Mouse (Mus musculus): ENCODE results near the gene Dbf4. TPM values are rescaled to one million over a fixed set of nuclear protein-coding genes. Genes with fewer than 3 reads are reported as not detected.

The Dbf4 gene
- total and polyA plus RNA-seq, 3 experiments = 50.0 to 119 (median 103) TPM

- in situ Hi-C loops (cut with MboI; ENCODE audit: low pct_ligation_motif_present, low pct_unique_long_range_greater_than_20kb, low sequenced_read_pairs) = no loop called here
- TF ChIP-seq NRF1 (IDR thresholded peaks at IDR 0.05; ENCODE audit: low read depth, low read length) (no peak), MAFK (IDR thresholded peaks at IDR 0.05; ENCODE audit: insufficient replicate concordance, low read length) (peak; percentile 50; the same call in 1 of the 2 replicates), MEF2A (IDR thresholded peaks at IDR 0.05; ENCODE audit: borderline replicate concordance, low read depth, low read length) (0 out of 2 replicates have a peak, but pooled peaks have one; percentile 23), IRF4 (IDR thresholded peaks at IDR 0.05; ENCODE audit: low read depth, low read length) (peak; percentile 55), MXI1 (IDR thresholded peaks at IDR 0.05; ENCODE audit: low read depth, low read length) (no peak)
- no peaks in the 10 kb centered on the region for H3K9me3 ChIP-seq (replicated peaks; ENCODE audit: low read length)
- H3K27me3 ChIP-seq (replicated peaks) = no peaks in the 10 kb centered on the region
- no peak for DNase-seq (ENCODE audit: extremely low read depth)
- dilution Hi-C loops (cut with MboI; ENCODE audit: extremely low pct_ligation_motif_present, extremely low pct_unique_long_range_greater_than_20kb, low sequenced_read_pairs) = no loop called here
- peaks cover 2 to 61% of the 10 kb centered on the region in 2 experiments; a peak in 3 of 4 replicates for H3K4me1 ChIP-seq (ENCODE audit: control insufficient read depth in 1 of 2, insufficient read depth in 2 of 2)
- H3K4me3 ChIP-seq (replicated peaks in 1 of 3; ENCODE audit: low read depth in 2 of 3, low read length in 2 of 3, poor library complexity in 1 of 3) = no peak overlapping the region
- no peak overlapping the region for H3K27ac ChIP-seq (ENCODE audit: insufficient read depth, low read depth)
- peaks cover 23 to 80% of the 10 kb centered on the region in 2 experiments for H3K36me3 ChIP-seq (replicated peaks in 1 of 2; ENCODE audit: control insufficient read depth in 1 of 2, insufficient read depth in 1 of 2, low read length in 1 of 2)
- no peak overlapping the region for H3K9ac ChIP-seq (ENCODE audit: insufficient read depth, low read depth)
- H3K79me2 ChIP-seq (replicated peaks; ENCODE audit: control insufficient read depth, extremely low read depth, insufficient read depth, poor library complexity, severe bottlenecking) = peaks cover 59% of the 10 kb centered on the region
- peak overlapping the region; percentile 44; the same call in 1 of the 2 replicates for H3K4me2 ChIP-seq (ENCODE audit: insufficient read depth, low read depth, poor library complexity, severe bottlenecking)
These were observed 5.7 kb downstream of the Dbf4 start for GRCm38 (mm10) chr5:8416683-8417413.

GRCm38 (mm10) chr5:8408746-8409145 lies 13.8 kb downstream of the Dbf4 start:
- Histone ChIP-seq H3K9me3 (replicated peaks; ENCODE audit: low read length) (no peaks in the 10 kb centered on the region), H3K9ac (ENCODE audit: insufficient read depth, low read depth) (no peak overlapping the region), H3K79me2 (replicated peaks; ENCODE audit: control insufficient read depth, extremely low read depth, insufficient read depth, poor library complexity, severe bottlenecking) (peaks cover 16% of the 10 kb centered on the region), H3K4me1 (ENCODE audit: control insufficient read depth in 1 of 2, insufficient read depth in 2 of 2) (peaks cover 0 to 2% of the 10 kb centered on the region in 2 experiments; a peak in 1 of 4 replicates), H3K27me3 (replicated peaks) (no peaks in the 10 kb centered on the region), H3K4me2 (ENCODE audit: insufficient read depth, low read depth, poor library complexity, severe bottlenecking) (no peak overlapping the region), H3K4me3 (replicated peaks in 1 of 3; ENCODE audit: low read depth in 2 of 3, low read length in 2 of 3, poor library complexity in 1 of 3) (no peak overlapping the region), H3K27ac (ENCODE audit: insufficient read depth, low read depth) (no peak overlapping the region), H3K36me3 (replicated peaks in 1 of 2; ENCODE audit: control insufficient read depth in 1 of 2, insufficient read depth in 1 of 2, low read length in 1 of 2) (peaks cover 33 to 84% of the 10 kb centered on the region in 2 experiments)
- in situ Hi-C loops (cut with MboI; ENCODE audit: low pct_ligation_motif_present, low pct_unique_long_range_greater_than_20kb, low sequenced_read_pairs) = no loop called here
- TF ChIP-seq RAD21 (IDR thresholded peaks at IDR 0.05; ENCODE audit: low read depth, low read length) (peak; percentile 6; the same call in 1 of the 2 replicates), POLR2A (IDR thresholded peaks at IDR 0.05; ENCODE audit: low read depth, low read length) (no peak)
- dilution Hi-C loops (cut with MboI; ENCODE audit: extremely low pct_ligation_motif_present, extremely low pct_unique_long_range_greater_than_20kb, low sequenced_read_pairs) = no loop called here
- no peak for DNase-seq (ENCODE audit: extremely low read depth)

- Histone ChIP-seq H3K4me2 (ENCODE audit: insufficient read depth, low read depth, poor library complexity, severe bottlenecking) (peak overlapping the region; percentile 51; the same call in 1 of the 2 replicates), H3K79me2 (replicated peaks; ENCODE audit: control insufficient read depth, extremely low read depth, insufficient read depth, poor library complexity, severe bottlenecking) (peaks cover 2% of the 10 kb centered on the region; the same call in 1 of the 2 replicates), H3K27ac (ENCODE audit: insufficient read depth, low read depth) (peak overlapping the region; percentile 77), H3K27me3 (replicated peaks) (no peaks in the 10 kb centered on the region), H3K4me1 (ENCODE audit: control insufficient read depth in 1 of 2, insufficient read depth in 2 of 2) (peaks cover 3 to 7% of the 10 kb centered on the region in 2 experiments; a peak in 3 of 4 replicates), H3K36me3 (replicated peaks in 1 of 2; ENCODE audit: control insufficient read depth in 1 of 2, insufficient read depth in 1 of 2, low read length in 1 of 2) (peaks cover 22 to 62% of the 10 kb centered on the region in 2 experiments), H3K9me3 (replicated peaks; ENCODE audit: low read length) (no peaks in the 10 kb centered on the region), H3K4me3 (replicated peaks in 1 of 3; ENCODE audit: low read depth in 2 of 3, low read length in 2 of 3, poor library complexity in 1 of 3) (no peak overlapping the region), H3K9ac (ENCODE audit: insufficient read depth, low read depth) (0 out of 2 replicates have a peak overlapping the region, but pooled peaks have one; percentile 14)
- peak; percentile 41 for DNase-seq (ENCODE audit: extremely low read depth)
- in situ Hi-C loops (cut with MboI; ENCODE audit: low pct_ligation_motif_present, low pct_unique_long_range_greater_than_20kb, low sequenced_read_pairs) = no loop called here
- dilution Hi-C loops (cut with MboI; ENCODE audit: extremely low pct_ligation_motif_present, extremely low pct_unique_long_range_greater_than_20kb, low sequenced_read_pairs) = no loop called here
- TF ChIP-seq USF2 (conservative IDR thresholded peaks at IDR 0.05; ENCODE audit: low read depth, low read length) = 0 out of 2 replicates have a peak, but pooled peaks have one; percentile 11
- TF ChIP-seq USF1 (IDR thresholded peaks at IDR 0.05; ENCODE audit: low read depth, low read length) = peak; percentile 9; the same call in 1 of the 2 replicates
- TF ChIP-seq CHD2 (IDR thresholded peaks at IDR 0.05; ENCODE audit: low read length) = peak; percentile 40; the same call in 1 of the 2 replicates
- TF ChIP-seq EP300 (IDR thresholded peaks at IDR 0.05; ENCODE audit: low read length) = peak; percentile 67; the same call in 1 of the 2 replicates
- 0 out of 2 replicates have a peak, but pooled peaks have one; percentile 27 for TF ChIP-seq NRF1 (IDR thresholded peaks at IDR 0.05; ENCODE audit: low read depth, low read length)
- TF ChIP-seq ZC3H11A (IDR thresholded peaks at IDR 0.05; ENCODE audit: low read depth, low read length) = no peak
- no peak for TF ChIP-seq HCFC1 (IDR thresholded peaks at IDR 0.05; ENCODE audit: low read depth, low read length)
- TF ChIP-seq MAX (IDR thresholded peaks at IDR 0.05; ENCODE audit: low read length) = 0 out of 2 replicates have a peak, but pooled peaks have one; percentile 50
- TF ChIP-seq RAD21 (IDR thresholded peaks at IDR 0.05; ENCODE audit: low read depth, low read length) = no peak; the same call in 1 of the 2 replicates
- peak; percentile 88 for TF ChIP-seq IRF4 (IDR thresholded peaks at IDR 0.05; ENCODE audit: low read depth, low read length)
- peak; percentile 77 for TF ChIP-seq JUN (IDR thresholded peaks at IDR 0.05; ENCODE audit: insufficient read depth, low read depth, low read length)
- peak; percentile 94 for TF ChIP-seq BHLHE40 (IDR thresholded peaks at IDR 0.05; ENCODE audit: low read depth, low read length)
- TF ChIP-seq SIN3A (IDR thresholded peaks at IDR 0.05; ENCODE audit: low read length) = no peak; the same call in none of the 2 replicates
- TF ChIP-seq MAZ (IDR thresholded peaks at IDR 0.05; ENCODE audit: low read depth, low read length) = no peak
- peak; percentile 66; the same call in 1 of the 2 replicates for TF ChIP-seq MYC (IDR thresholded peaks at IDR 0.05; ENCODE audit: low read depth, low read length)
- no peak for TF ChIP-seq PAX5 (IDR thresholded peaks at IDR 0.05; ENCODE audit: low read length)
- TF ChIP-seq JUND (conservative IDR thresholded peaks at IDR 0.05; ENCODE audit: low read depth, low read length) = peak; percentile 78; the same call in 1 of the 2 replicates
- 0 out of 2 replicates have a peak, but pooled peaks have one; percentile 45 for TF ChIP-seq MAFK (IDR thresholded peaks at IDR 0.05; ENCODE audit: insufficient replicate concordance, low read length)
These were observed 24.8 kb downstream of the Dbf4 start for GRCm38 (mm10) chr5:8397587-8398249.
